Mouse (Mus musculus): ENCODE results near the gene Rabl3.

DNA sequence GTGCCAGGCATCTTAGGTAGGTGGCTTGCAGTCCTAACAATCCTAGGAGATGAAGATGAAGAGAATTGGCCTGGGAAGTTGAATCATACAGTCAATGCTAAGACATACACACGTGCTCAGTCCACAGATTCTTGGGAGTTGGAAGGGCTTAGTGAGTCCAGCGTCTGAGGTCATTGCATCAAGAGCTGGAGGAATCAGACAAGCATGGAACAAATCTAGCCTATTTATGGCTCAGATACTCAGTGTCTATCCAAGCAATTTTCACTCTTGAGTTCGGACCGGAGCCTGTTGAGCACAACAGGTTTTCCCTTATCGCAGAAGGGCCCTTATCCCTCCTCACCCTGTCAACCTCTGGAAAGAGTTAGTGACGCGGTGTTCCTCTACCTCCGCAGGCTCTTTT lies 51.9 kb downstream of the Rabl3 start:
- TF ChIP-seq POLR2A (IDR thresholded peaks at IDR 0.05; ENCODE audit: control insufficient read depth, extremely low read depth, insufficient read depth, low read length, poor library complexity) (no peak), CTCF (IDR thresholded peaks at IDR 0.05; ENCODE audit: borderline replicate concordance, control insufficient read depth, extremely low read depth, insufficient read depth, low read length, poor library complexity) (no peak)

Measured in thymus, adult 2 months (tissue).